Mouse (Mus musculus): Measurements from ENCODE around the gene Zbtb3. TPM values are rescaled to one million over a fixed set of nuclear protein-coding genes. Genes with fewer than 3 reads are reported as not detected.

Gene Zbtb3
- total and polyA plus RNA-seq, 3 experiments, result 1.2 to 2.5 (median 2.2) TPM

- in situ Hi-C loops (cut with MboI; ENCODE audit: low pct_ligation_motif_present, low pct_unique_long_range_greater_than_20kb, low sequenced_read_pairs), result no loop called here
- dilution Hi-C loops (cut with MboI; ENCODE audit: extremely low pct_ligation_motif_present, extremely low pct_unique_long_range_greater_than_20kb, low sequenced_read_pairs), result no loop called here
- Histone ChIP-seq H3K27ac (ENCODE audit: insufficient read depth, low read depth) (no peak overlapping the region), H3K27me3 (replicated peaks) (no peaks in the 10 kb centered on the region), H3K9me3 (replicated peaks; ENCODE audit: low read length) (no peaks in the 10 kb centered on the region), H3K36me3 (replicated peaks in 1 of 2; ENCODE audit: control insufficient read depth in 1 of 2, insufficient read depth in 1 of 2, low read length in 1 of 2) (peaks cover 24 to 54% of the 10 kb centered on the region in 2 experiments), H3K4me2 (ENCODE audit: insufficient read depth, low read depth, poor library complexity, severe bottlenecking) (peak overlapping the region; percentile 95; the same call in 1 of the 2 replicates), H3K4me3 (replicated peaks in 1 of 3; ENCODE audit: low read depth in 2 of 3, low read length in 2 of 3, poor library complexity in 1 of 3) (peak overlapping the region in 2 of 3 experiments; percentile 88 to 93), H3K79me2 (replicated peaks; ENCODE audit: control insufficient read depth, extremely low read depth, insufficient read depth, poor library complexity, severe bottlenecking) (peaks cover 35% of the 10 kb centered on the region), H3K4me1 (ENCODE audit: control insufficient read depth in 1 of 2, insufficient read depth in 2 of 2) (peaks cover 11 to 44% of the 10 kb centered on the region in 2 experiments), H3K9ac (ENCODE audit: insufficient read depth, low read depth) (peak overlapping the region; percentile 95; the same call in 1 of the 2 replicates)
- DNase-seq (ENCODE audit: extremely low read depth), result no peak
- TF ChIP-seq ZMIZ1 (IDR thresholded peaks at IDR 0.05; ENCODE audit: low read depth, low read length) (peak; percentile 35; the same call in 1 of the 2 replicates), USF1 (IDR thresholded peaks at IDR 0.05; ENCODE audit: low read depth, low read length) (no peak)
These were observed 29.4 kb upstream of the Zbtb3 start for GRCm38 (mm10) chr19:8772996-8773395.

- Histone ChIP-seq H3K79me2 (replicated peaks; ENCODE audit: control insufficient read depth, extremely low read depth, insufficient read depth, poor library complexity, severe bottlenecking) (peaks cover 35% of the 10 kb centered on the region), H3K4me3 (replicated peaks in 1 of 3; ENCODE audit: low read depth in 2 of 3, low read length in 2 of 3, poor library complexity in 1 of 3) (peak overlapping the region; percentile 55 to 93 (median 88)), H3K36me3 (replicated peaks in 1 of 2; ENCODE audit: control insufficient read depth in 1 of 2, insufficient read depth in 1 of 2, low read length in 1 of 2) (peaks cover 21 to 54% of the 10 kb centered on the region in 2 experiments), H3K27ac (ENCODE audit: insufficient read depth, low read depth) (peak overlapping the region; percentile 35), H3K4me2 (ENCODE audit: insufficient read depth, low read depth, poor library complexity, severe bottlenecking) (peak overlapping the region; percentile 95), H3K4me1 (ENCODE audit: control insufficient read depth in 1 of 2, insufficient read depth in 2 of 2) (peaks cover 11 to 44% of the 10 kb centered on the region in 2 experiments), H3K9ac (ENCODE audit: insufficient read depth, low read depth) (peak overlapping the region; percentile 95), H3K9me3 (replicated peaks; ENCODE audit: low read length) (no peaks in the 10 kb centered on the region), H3K27me3 (replicated peaks) (no peaks in the 10 kb centered on the region)
- in situ Hi-C loops (cut with MboI; ENCODE audit: low pct_ligation_motif_present, low pct_unique_long_range_greater_than_20kb, low sequenced_read_pairs), result no loop called here
- no peak for TF ChIP-seq CTCF (conservative IDR thresholded peaks at IDR 0.05 in 1 of 2, IDR thresholded peaks at IDR 0.05 in 1 of 2; ENCODE audit: low read depth in 2 of 2, low read length in 2 of 2)
- no peak for TF ChIP-seq USF1 (IDR thresholded peaks at IDR 0.05; ENCODE audit: low read depth, low read length)
- TF ChIP-seq MYC (IDR thresholded peaks at IDR 0.05; ENCODE audit: low read depth, low read length), result no peak
- TF ChIP-seq NRF1 (IDR thresholded peaks at IDR 0.05; ENCODE audit: low read depth, low read length), result no peak
- TF ChIP-seq KAT2A (IDR thresholded peaks at IDR 0.05; ENCODE audit: insufficient replicate concordance, low read length), result no peak
- TF ChIP-seq ETS1 (conservative IDR thresholded peaks at IDR 0.05; ENCODE audit: low read depth, low read length), result no peak
- no peak for TF ChIP-seq MXI1 (IDR thresholded peaks at IDR 0.05; ENCODE audit: low read depth, low read length)
- no peak for TF ChIP-seq MAX (IDR thresholded peaks at IDR 0.05; ENCODE audit: low read length)
- TF ChIP-seq ZMIZ1 (IDR thresholded peaks at IDR 0.05; ENCODE audit: low read depth, low read length), result no peak
- TF ChIP-seq TCF12 (IDR thresholded peaks at IDR 0.05; ENCODE audit: low read depth, low read length), result no peak
- no peak for TF ChIP-seq ZKSCAN1 (IDR thresholded peaks at IDR 0.05; ENCODE audit: borderline replicate concordance, low read depth, low read length)
- no peak for TF ChIP-seq ZC3H11A (IDR thresholded peaks at IDR 0.05; ENCODE audit: low read depth, low read length)
- no peak for TF ChIP-seq USF2 (conservative IDR thresholded peaks at IDR 0.05; ENCODE audit: low read depth, low read length)
- no peak for DNase-seq (ENCODE audit: extremely low read depth)
- dilution Hi-C loops (cut with MboI; ENCODE audit: extremely low pct_ligation_motif_present, extremely low pct_unique_long_range_greater_than_20kb, low sequenced_read_pairs), result no loop called here
These were observed 28.9 kb upstream of the Zbtb3 start for GRCm38 (mm10) chr19:8773409-8773808.
